Mouse (Mus musculus) stomach, embryonic 14.5 days (tissue): ENCODE measurements at regions not wholly inside any gene's neighbourhood (a gene's known extent, or its start where the extent isn't known, plus 50 kb on each side); places are given as distances from the start of the nearest gene placed in this dataset. TPM values are rescaled to one million over a fixed set of nuclear protein-coding genes. Genes with fewer than 3 reads are reported as not detected.

Experiments
- ATAC-seq: fragments of 200-750 bp; cut with Nextera tagmentation; 2 replicates; pipeline ENCODE4 v1.8.0; 2017; ENCODE audit warnings: low read depth, moderate TSS enrichment; ENCODE audit not compliant: insufficient number of reproducible peaks, insufficient read depth, low FRiP score
- H3K27ac ChIP-seq: fragments of 300-500 bp; sonication (generic); 2 replicates; pipeline ENCODE4 v1.5.1; 2014; ENCODE audit warnings: mild to moderate bottlenecking, low read length, moderate library complexity, mixed read lengths
- H3K27me3 ChIP-seq: fragments of 300-500 bp; sonication (generic); 2 replicates; pipeline ENCODE4 v1.6.1; 2014; ENCODE audit warnings: low read length, control low read depth, mixed read lengths; ENCODE audit not compliant: control insufficient read depth, insufficient read depth
- H3K36me3 ChIP-seq: fragments of 300-500 bp; sonication (generic); 2 replicates; pipeline ENCODE4 v1.6.1; 2014; ENCODE audit warnings: mild to moderate bottlenecking, control low read depth, low read length, moderate library complexity, mixed read lengths; ENCODE audit not compliant: control insufficient read depth, insufficient read depth
- H3K4me1 ChIP-seq: fragments of 300-500 bp; sonication (generic); 2 replicates; pipeline ENCODE4 v1.6.1; 2014; ENCODE audit warnings: low read length, control low read depth, mixed read lengths; ENCODE audit not compliant: control insufficient read depth, insufficient read depth
- H3K4me2 ChIP-seq: fragments of 300-500 bp; sonication (generic); replicated peaks from 2 replicates; pipeline ENCODE4 v1.6.1; 2014; ENCODE audit warnings: low read depth, low read length, control low read depth
- H3K4me3 ChIP-seq: fragments of 300-500 bp; sonication (generic); 2 replicates; pipeline ENCODE4 v1.5.1; 2014; ENCODE audit warnings: low read depth, low read length, control low read depth
- H3K9ac ChIP-seq: fragments of 300-500 bp; sonication (generic); replicated peaks from 2 replicates; pipeline ENCODE4 v1.6.1; 2014; ENCODE audit warnings: low read depth, mild to moderate bottlenecking, control low read depth, low read length, moderate library complexity, mixed read lengths
- H3K9me3 ChIP-seq: fragments of 300-500 bp; sonication (generic); 2 replicates; pipeline ENCODE4 v1.6.1; 2016; ENCODE audit warnings: low read depth, low read length, control low read depth; ENCODE audit not compliant: control insufficient read depth
- WGBS: fragments of 180-500 bp; shearing (Covaris S2); extraction: QIAGEN DNeasy Blood & Tissue Kit; methylation state at CpG from one replicate; pipeline ENCODE4 v1.1.7; 2014; 5-methylcytosine and 5-hydroxymethylcytosine counted together
- microRNA-seq: library from miRNA; unstranded; fragments of <30 nt; microRNA quantifications from one replicate; pipeline ENCODE4, GENCODE M21; 2016

- H3K27me3 ChIP-seq: no peaks in the 10 kb centered on the region
- 50% methylated on average over 11 of the region's 11 CpGs for WGBS
- no peaks in the 10 kb centered on the region for H3K9me3 ChIP-seq
- H3K36me3 ChIP-seq: no peaks in the 10 kb centered on the region
- ATAC-seq: no peak
- H3K4me3 ChIP-seq: no peak overlapping the region
- no peaks in the 10 kb centered on the region for H3K4me1 ChIP-seq
- H3K4me2 ChIP-seq: no peak overlapping the region
- H3K9ac ChIP-seq: no peak overlapping the region
- no peak overlapping the region for H3K27ac ChIP-seq
These were observed 68.9 kb upstream of the Smim23 start for GRCm38 (mm10) chr11:32893146-32893903.

- WGBS: 85% methylated on average over 5 of the region's 5 CpGs
- no peak overlapping the region for H3K27ac ChIP-seq
- no peaks in the 10 kb centered on the region for H3K4me1 ChIP-seq
- no peaks in the 10 kb centered on the region for H3K27me3 ChIP-seq
- no peaks in the 10 kb centered on the region for H3K9me3 ChIP-seq
- no peaks in the 10 kb centered on the region for H3K36me3 ChIP-seq
- H3K9ac ChIP-seq: no peak overlapping the region
- H3K4me2 ChIP-seq: no peak overlapping the region
- ATAC-seq: no peak
- no peak overlapping the region for H3K4me3 ChIP-seq
These were observed 68.1 kb upstream of the Smim23 start for GRCm38 (mm10) chr11:32892496-32892895.

- no peak for ATAC-seq
- H3K27me3 ChIP-seq: no peaks in the 10 kb centered on the region
- no peak overlapping the region for H3K9ac ChIP-seq
- H3K4me2 ChIP-seq: no peak overlapping the region
- H3K27ac ChIP-seq: no peak overlapping the region
- no peaks in the 10 kb centered on the region for H3K9me3 ChIP-seq
- 24% methylated on average over 7 of the region's 7 CpGs for WGBS
- no peaks in the 10 kb centered on the region for H3K4me1 ChIP-seq
- no peaks in the 10 kb centered on the region for H3K36me3 ChIP-seq
- H3K4me3 ChIP-seq: no peak overlapping the region
These were observed 64.8 kb upstream of the Smim23 start for GRCm38 (mm10) chr11:32889248-32889647.

GRCm38 (mm10) chr11:32884744-32885143, 60.3 kb upstream of the Smim23 start:
- no peaks in the 10 kb centered on the region for H3K36me3 ChIP-seq
- H3K9ac ChIP-seq: no peak overlapping the region
- 76% methylated on average over 4 of the region's 4 CpGs for WGBS
- H3K27me3 ChIP-seq: no peaks in the 10 kb centered on the region
- no peaks in the 10 kb centered on the region for H3K4me1 ChIP-seq
- no peak overlapping the region for H3K27ac ChIP-seq
- H3K4me3 ChIP-seq: no peak overlapping the region
- H3K4me2 ChIP-seq: no peak overlapping the region
- no peaks in the 10 kb centered on the region for H3K9me3 ChIP-seq
- no peak for ATAC-seq

- Histone ChIP-seq H3K36me3 (no peaks in the 10 kb centered on the region), H3K4me1 (no peaks in the 10 kb centered on the region), H3K27me3 (no peaks in the 10 kb centered on the region), H3K4me3 (no peak overlapping the region), H3K9ac (no peak overlapping the region), H3K4me2 (no peak overlapping the region), H3K27ac (no peak overlapping the region), H3K9me3 (peaks cover 4% of the 10 kb centered on the region; the same call in 1 of the 2 replicates)
- 49% methylated on average over 9 of the region's 10 CpGs for WGBS
- ATAC-seq: no peak
These were observed 58.9 kb upstream of the Smim23 start for GRCm38 (mm10) chr11:32883062-32883852.

- peaks cover 4% of the 10 kb centered on the region; the same call in 1 of the 2 replicates for H3K9me3 ChIP-seq
- no peak overlapping the region for H3K4me3 ChIP-seq
- H3K9ac ChIP-seq: no peak overlapping the region
- no peaks in the 10 kb centered on the region for H3K27me3 ChIP-seq
- no peak for ATAC-seq
- H3K4me2 ChIP-seq: no peak overlapping the region
- 91% methylated on average over 3 of the region's 3 CpGs for WGBS
- H3K4me1 ChIP-seq: no peaks in the 10 kb centered on the region
- no peaks in the 10 kb centered on the region for H3K36me3 ChIP-seq
- no peak overlapping the region for H3K27ac ChIP-seq
These were observed 54.6 kb upstream of the Smim23 start for GRCm38 (mm10) chr11:32878967-32879366.

Small RNAs in the stretch of these regions (microRNA-seq; reads per million reads assigned to microRNA genes)
- gene Gm26052: not detected
